Mouse (Mus musculus) gastrocnemius, adult 2 months (tissue): ENCODE data around the gene Gm28308. TPM values are rescaled to one million over a fixed set of nuclear protein-coding genes. Genes with fewer than 3 reads are reported as not detected.

Experiments used
- DNase-seq: peaks from one replicate; pipeline ENCODE4 v3.0.0; 2022
- H3K27ac ChIP-seq: fragments of 200-600 bp; 2 replicates; pipeline ENCODE4 v1.8.1; 2022; ENCODE audit warnings: mild to moderate bottlenecking
- H3K4me3 ChIP-seq: fragments of 200-600 bp; 2 replicates; pipeline ENCODE4 v1.8.1; 2022; ENCODE audit warnings: mild to moderate bottlenecking, moderate library complexity
- CTCF ChIP-seq: fragments of 200-600 bp; IDR thresholded peaks from 2 replicates; pipeline ENCODE4 v1.8.1; 2022; ENCODE audit warnings: antibody characterized with exemption, mild to moderate bottlenecking, moderate library complexity
- intact Hi-C: fragments of 180-260 bp; cut with DNase I; formaldehyde crosslinking; loops from one replicate; pipeline ENCODE4 v1.15.1; 2025
- total RNA-seq, 2 experiments: library from RNA; stranded (reverse); gene quantifications; 2 replicates each; pipeline ENCODE4 v1.2.3; 2021

Gm28308 gene
- total RNA-seq, 2 experiments from 2014 or later = 0.82 TPM; not detected in 1

GRCm38 (mm10) chr6:52244471-52245039 lies 31.4 kb upstream of the Gm28308 start:
- DNase-seq = no peak
- Histone ChIP-seq H3K27ac (peak overlapping the region; percentile 86), H3K4me3 (peak overlapping the region; percentile 77)
- intact Hi-C loops = loop anchor here (5.0 kb wide), 1 partner anchor 1072 kb away; no protein-coding TSS in a partner anchor
- TF ChIP-seq CTCF = no peak

GRCm38 (mm10) chr6:52243681-52244121 lies 30.6 kb upstream of the Gm28308 start:
- peak overlapping the region; percentile 32 for H3K4me3 ChIP-seq
- TF ChIP-seq CTCF = no peak
- DNase-seq = peak; percentile 23
- no peak overlapping the region; the same call in 1 of the 2 replicates for H3K27ac ChIP-seq
- intact Hi-C loops = no loop called here

- H3K4me3 ChIP-seq = no peak overlapping the region
- intact Hi-C loops = no loop called here
- no peak for DNase-seq
- TF ChIP-seq CTCF = no peak
- H3K27ac ChIP-seq = no peak overlapping the region
Measured at GRCm38 (mm10) chr6:52242801-52243332, 29.7 kb upstream of the Gm28308 start.

GRCm38 (mm10) chr6:52241001-52241621 lies 28.0 kb upstream of the Gm28308 start:
- no peak for DNase-seq
- intact Hi-C loops = no loop called here
- Histone ChIP-seq H3K4me3 (peak overlapping the region; percentile 73), H3K27ac (peak overlapping the region; percentile 93)
- no peak for TF ChIP-seq CTCF

- intact Hi-C loops = no loop called here
- H3K4me3 ChIP-seq = peak within 1 kb of the TSS; percentile 73
- TF ChIP-seq CTCF = peak; percentile 96
- DNase-seq = peak; percentile 94
- peak within 1 kb of the TSS; percentile 93 for H3K27ac ChIP-seq
Measured at GRCm38 (mm10) chr6:52240389-52241000, 27.4 kb upstream of the Gm28308 start, which contains the start of gene Hoxa10. Hoxa10 (minus strand) TSS chr6:52240854.

GRCm38 (mm10) chr6:52239625-52240388 lies 26.7 kb upstream of the Gm28308 start:
- peak overlapping the region; percentile 73 for H3K4me3 ChIP-seq
- intact Hi-C loops = no loop called here
- peak; percentile 59 for DNase-seq
- H3K27ac ChIP-seq = peak overlapping the region; percentile 93
- TF ChIP-seq CTCF = no peak

- peak overlapping the region; percentile 73 for H3K4me3 ChIP-seq
- intact Hi-C loops = no loop called here
Measured at GRCm38 (mm10) chr6:52238976-52239375, 25.8 kb upstream of the Gm28308 start.

GRCm38 (mm10) chr6:52238155-52238545 lies 25.0 kb upstream of the Gm28308 start:
- peak overlapping the region; percentile 73 for H3K4me3 ChIP-seq
- no peak for TF ChIP-seq CTCF
- peak overlapping the region; percentile 93 for H3K27ac ChIP-seq
- intact Hi-C loops = no loop called here
- DNase-seq = no peak

More at GRCm38 (mm10) chr6:52238976-52239375, 25.8 kb upstream of the Gm28308 start:
- DNase-seq = no peak
- H3K27ac ChIP-seq = peak overlapping the region; percentile 93
- TF ChIP-seq CTCF = no peak

GRCm38 (mm10) chr6:52237346-52238154 lies 24.4 kb upstream of the Gm28308 start:
- peak; percentile 43 for DNase-seq
- TF ChIP-seq CTCF = no peak
- Histone ChIP-seq H3K4me3 (peak overlapping the region; percentile 73), H3K27ac (peak overlapping the region; percentile 93)
- intact Hi-C loops = no loop called here

GRCm38 (mm10) chr6:52236806-52237205 lies 23.7 kb upstream of the Gm28308 start:
- H3K4me3 ChIP-seq = peak overlapping the region; percentile 73
- peak overlapping the region; percentile 93 for H3K27ac ChIP-seq
- intact Hi-C loops = no loop called here
- no peak for DNase-seq
- TF ChIP-seq CTCF = no peak

GRCm38 (mm10) chr6:52235866-52236265 lies 22.7 kb upstream of the Gm28308 start:
- no peak for TF ChIP-seq CTCF
- H3K27ac ChIP-seq = peak overlapping the region; percentile 93
- peak overlapping the region; percentile 73 for H3K4me3 ChIP-seq
- DNase-seq = no peak
- intact Hi-C loops = no loop called here
